Mouse (Mus musculus): ENCODE data around the gene Il1rapl2.

DNA sequence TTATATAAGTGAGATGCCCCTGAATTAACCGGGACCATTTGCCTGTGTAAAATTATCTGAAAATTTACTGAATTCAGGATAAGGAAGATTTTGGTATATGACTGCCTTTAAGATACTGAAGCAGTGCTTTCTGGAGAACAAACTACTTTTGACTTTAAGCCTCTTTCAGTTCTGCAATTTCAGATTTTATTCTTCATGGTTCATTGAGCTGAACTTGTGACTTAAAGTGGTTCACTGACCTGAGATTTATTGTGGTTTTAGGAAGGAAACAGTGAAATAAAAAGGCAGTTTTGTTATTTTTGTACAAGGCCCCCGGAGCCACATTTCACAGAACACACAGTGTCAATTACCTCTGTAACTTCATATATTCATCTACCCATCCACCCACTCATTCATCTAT is 129.6 kb downstream of the Il1rapl2 start:
- no peak for TF ChIP-seq CTCF (IDR thresholded peaks at IDR 0.05; ENCODE audit: low read depth)
- no peak for TF ChIP-seq EP300 (IDR thresholded peaks at IDR 0.05; ENCODE audit: low read depth)

Measured in liver, embryonic 14.5 days (tissue).